Mouse (Mus musculus) megakaryocyte, embryonic 14.5 days (primary cell): ENCODE results near the gene Nav3. TPM values are rescaled to one million over a fixed set of nuclear protein-coding genes. Genes with fewer than 3 reads are reported as not detected.

Source experiments
- H3K27me3 ChIP-seq: replicated peaks from 2 replicates; pipeline ENCODE3; 2012; ENCODE audit warnings: inconsistent platforms
- H3K36me3 ChIP-seq: replicated peaks from 2 replicates; pipeline ENCODE3; 2012; ENCODE audit warnings: low read length, inconsistent platforms, mixed read lengths
- H3K4me1 ChIP-seq: 2 replicates; pipeline ENCODE4 v1.6.1; 2012; ENCODE audit warnings: inconsistent platforms
- H3K4me3 ChIP-seq: replicated peaks from 2 replicates; pipeline ENCODE3; 2012; ENCODE audit warnings: moderate library complexity, mild to moderate bottlenecking, inconsistent platforms
- H3K9me3 ChIP-seq: 2 replicates; pipeline ENCODE4 v1.6.1; 2012; ENCODE audit warnings: inconsistent platforms
- FLI1 ChIP-seq: IDR thresholded peaks from 2 replicates; pipeline ENCODE4 v1.6.1; 2012; ENCODE audit warnings: low read length, inconsistent platforms, mixed read lengths
- GATA1 ChIP-seq: IDR thresholded peaks from 3 replicates; pipeline ENCODE4 v1.6.1; 2012; ENCODE audit warnings: mixed read lengths, low read length, inconsistent platforms, borderline replicate concordance
- polyA plus RNA-seq: library from polyadenylated mRNA; stranded (reverse); fragments of >175 nt; gene quantifications from 2 replicates; pipeline ENCODE4 v1.2.3, GENCODE M21; 2012; ENCODE audit warnings: low replicate concordance; ENCODE audit not compliant: insufficient read depth

The Nav3 gene
- polyA plus RNA-seq, result not detected in 2 replicates

GRCm38 (mm10) chr10:110455838-110456493 lies at the start of gene Nav3:
TSS of gene Nav3 (minus strand) at chr10:110456204.
- no peak for TF ChIP-seq GATA1
- no peak for TF ChIP-seq FLI1
- no peaks in the 10 kb centered on the region; the same call in 1 of the 2 replicates for H3K9me3 ChIP-seq
- peak within 1 kb of the TSS; percentile 88 for H3K4me3 ChIP-seq
- peaks cover 14% of the 10 kb centered on the region for H3K4me1 ChIP-seq
- H3K36me3 ChIP-seq, result no peaks in the 10 kb centered on the region
- H3K27me3 ChIP-seq, result peaks cover 34% of the 10 kb centered on the region

GRCm38 (mm10) chr10:110485306-110485705 lies 29.3 kb upstream of the Nav3 start:
- Histone ChIP-seq H3K4me3 (no peak overlapping the region), H3K9me3 (peaks cover 14% of the 10 kb centered on the region), H3K4me1 (no peaks in the 10 kb centered on the region), H3K27me3 (no peaks in the 10 kb centered on the region), H3K36me3 (no peaks in the 10 kb centered on the region)
- TF ChIP-seq FLI1 (no peak), GATA1 (no peak)

GRCm38 (mm10) chr10:110484822-110485221 lies 28.8 kb upstream of the Nav3 start:
- Histone ChIP-seq H3K36me3 (no peaks in the 10 kb centered on the region), H3K27me3 (no peaks in the 10 kb centered on the region), H3K4me1 (no peaks in the 10 kb centered on the region), H3K9me3 (peaks cover 14% of the 10 kb centered on the region), H3K4me3 (no peak overlapping the region)
- TF ChIP-seq GATA1 (no peak), FLI1 (no peak)

GRCm38 (mm10) chr10:110479189-110479588 lies 23.2 kb upstream of the Nav3 start:
- peaks cover 10% of the 10 kb centered on the region for H3K9me3 ChIP-seq
- no peaks in the 10 kb centered on the region for H3K36me3 ChIP-seq
- no peak overlapping the region for H3K4me3 ChIP-seq
- no peaks in the 10 kb centered on the region for H3K4me1 ChIP-seq
- H3K27me3 ChIP-seq, result no peaks in the 10 kb centered on the region
- TF ChIP-seq GATA1, result no peak
- no peak for TF ChIP-seq FLI1

- Histone ChIP-seq H3K4me1 (no peaks in the 10 kb centered on the region), H3K27me3 (no peaks in the 10 kb centered on the region), H3K9me3 (peaks cover 10% of the 10 kb centered on the region), H3K36me3 (no peaks in the 10 kb centered on the region), H3K4me3 (no peak overlapping the region)
- no peak for TF ChIP-seq GATA1
- TF ChIP-seq FLI1, result no peak
These were observed 21.8 kb upstream of the Nav3 start for GRCm38 (mm10) chr10:110477689-110478314.

GRCm38 (mm10) chr10:110474107-110474506 lies 18.1 kb upstream of the Nav3 start:
- no peaks in the 10 kb centered on the region for H3K27me3 ChIP-seq
- H3K4me1 ChIP-seq, result no peaks in the 10 kb centered on the region
- no peaks in the 10 kb centered on the region for H3K36me3 ChIP-seq
- H3K4me3 ChIP-seq, result no peak overlapping the region
- H3K9me3 ChIP-seq, result peaks cover 10% of the 10 kb centered on the region
- TF ChIP-seq FLI1 (no peak), GATA1 (no peak)

- Histone ChIP-seq H3K4me3 (no peak overlapping the region), H3K36me3 (no peaks in the 10 kb centered on the region), H3K27me3 (no peaks in the 10 kb centered on the region), H3K4me1 (no peaks in the 10 kb centered on the region), H3K9me3 (peaks cover 12% of the 10 kb centered on the region)
- TF ChIP-seq GATA1 (no peak), FLI1 (no peak)
These were observed 13.4 kb upstream of the Nav3 start for GRCm38 (mm10) chr10:110469445-110469844.

- no peak for TF ChIP-seq FLI1
- TF ChIP-seq GATA1, result no peak
- H3K36me3 ChIP-seq, result no peaks in the 10 kb centered on the region
- H3K27me3 ChIP-seq, result peaks cover 34% of the 10 kb centered on the region
- H3K9me3 ChIP-seq, result no peaks in the 10 kb centered on the region
- H3K4me3 ChIP-seq, result peak overlapping the region; percentile 88
- H3K4me1 ChIP-seq, result peaks cover 14% of the 10 kb centered on the region
These were observed 754 bp downstream of the Nav3 start for GRCm38 (mm10) chr10:110455063-110455837.

GRCm38 (mm10) chr10:110453566-110453965 lies 2.4 kb downstream of the Nav3 start:
- no peaks in the 10 kb centered on the region for H3K36me3 ChIP-seq
- H3K9me3 ChIP-seq, result peaks cover 4% of the 10 kb centered on the region
- no peak for TF ChIP-seq GATA1
- TF ChIP-seq FLI1, result no peak
- H3K4me3 ChIP-seq, result no peak overlapping the region
- peaks cover 14% of the 10 kb centered on the region for H3K4me1 ChIP-seq
- H3K27me3 ChIP-seq, result peaks cover 34% of the 10 kb centered on the region

GRCm38 (mm10) chr10:110440396-110440795 lies 15.6 kb downstream of the Nav3 start:
- Histone ChIP-seq H3K4me1 (no peaks in the 10 kb centered on the region), H3K9me3 (no peaks in the 10 kb centered on the region), H3K27me3 (no peaks in the 10 kb centered on the region), H3K4me3 (no peak overlapping the region), H3K36me3 (no peaks in the 10 kb centered on the region)
- TF ChIP-seq FLI1 (no peak), GATA1 (no peak)
